ENCODE assay signal across 26 mouse cellular contexts in the genomic region with DNA sequence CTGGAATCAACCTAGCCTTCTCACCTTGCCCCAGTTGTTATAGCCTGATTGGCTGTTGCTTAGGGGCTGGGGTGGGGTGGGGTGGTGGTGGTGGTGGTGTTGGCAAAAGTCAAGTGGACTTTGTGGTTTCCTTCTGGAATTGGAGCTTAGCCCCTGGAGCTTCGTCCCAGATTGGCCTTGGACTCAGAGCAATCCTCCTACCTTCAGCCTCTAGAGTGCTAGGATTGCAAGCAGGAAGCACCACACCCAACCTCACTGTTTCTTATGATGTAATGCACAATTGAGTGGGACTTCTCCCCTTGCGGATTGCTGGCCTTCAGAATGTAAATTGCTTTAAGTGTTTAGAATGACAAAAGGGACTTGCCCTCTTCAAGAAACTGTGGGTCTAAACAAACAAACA. TPM values are rescaled to one million over a fixed set of nuclear protein-coding genes. Genes with fewer than 3 reads are reported as not detected.
DNase-seq lines count a peak whose midpoint lies in the region; ATAC-seq and TF ChIP-seq lines count a peak whose summit lies in the region.
"Had no signal": no experiment of that assay in that cellular context is flagged by ENCODE, and none has a peak within 500 bp of the region (broad histone marks: within the 10 kb centered on the region; RNA-seq: fewer than 3 reads in every experiment).

No protein-coding gene starts in this region.

- H3K27ac ChIP-seq in liver, adult 2 months (replicated peaks; ENCODE audit: insufficient read depth, low read depth, low read length), result no peak overlapping the region
- no peak overlapping the region for H3K27ac ChIP-seq in liver, embryonic 11.5 days (ENCODE audit: low read depth, low read length)
- H3K27ac ChIP-seq in ES-Bruce4 (ENCODE audit: insufficient read depth, low read length), result peak overlapping the region; percentile 78
- peak overlapping the region; percentile 54; the same call in 1 of the 2 replicates for H3K27ac ChIP-seq in intestine, embryonic 16.5 days (ENCODE audit: low read length)
- H3K27ac ChIP-seq in small intestine, adult 2 months (ENCODE audit: insufficient read depth, low read depth, low read length), result peak overlapping the region; percentile 87
- H3K27ac ChIP-seq in hindbrain, embryonic 12.5 days, result no peak overlapping the region
- H3K27ac ChIP-seq: embryonic facial prominence, embryonic 10.5 days; embryonic facial prominence, embryonic 13.5 days; forebrain, embryonic 12.5 days; heart, adult 2 months; hindbrain, embryonic 13.5 days had no signal

- no peak overlapping the region for H3K4me3 ChIP-seq in liver, adult 2 months (ENCODE audit: insufficient read depth, low read depth, low read length)
- no peak overlapping the region for H3K4me3 ChIP-seq in liver, embryonic 11.5 days (ENCODE audit: low read depth, low read length)
- no peak overlapping the region for H3K4me3 ChIP-seq in ES-Bruce4 (ENCODE audit: low read depth, low read length)
- H3K4me3 ChIP-seq in intestine, embryonic 16.5 days (ENCODE audit: low read length), result no peak overlapping the region
- H3K4me3 ChIP-seq in small intestine, adult 2 months (ENCODE audit: low read depth, low read length), result no peak overlapping the region
- no peak overlapping the region for H3K4me3 ChIP-seq in hindbrain, embryonic 12.5 days
- H3K4me3 ChIP-seq: embryonic facial prominence, embryonic 10.5 days; embryonic facial prominence, embryonic 13.5 days; erythroblast, embryonic 14.5 days; forebrain, embryonic 12.5 days; heart, adult 2 months; hindbrain, embryonic 13.5 days had no signal

- no peaks in the 10 kb centered on the region for H3K4me1 ChIP-seq in liver, adult 2 months (ENCODE audit: control insufficient read depth, insufficient read depth, low read length)
- no peaks in the 10 kb centered on the region for H3K4me1 ChIP-seq in liver, embryonic 11.5 days (replicated peaks; ENCODE audit: control insufficient read depth, insufficient read depth, low read length)
- H3K4me1 ChIP-seq in ES-Bruce4 (ENCODE audit: control insufficient read depth, insufficient read depth, low read length), result no peaks in the 10 kb centered on the region
- no peaks in the 10 kb centered on the region for H3K4me1 ChIP-seq in intestine, embryonic 16.5 days (ENCODE audit: control insufficient read depth, insufficient read depth, low read length)
- peaks cover 19% of the 10 kb centered on the region; the same call in 1 of the 2 replicates for H3K4me1 ChIP-seq in small intestine, adult 2 months (ENCODE audit: control insufficient read depth, insufficient read depth, insufficient read length, low read length)
- H3K4me1 ChIP-seq in hindbrain, embryonic 12.5 days, result no peaks in the 10 kb centered on the region
- H3K4me1 ChIP-seq: embryonic facial prominence, embryonic 10.5 days; embryonic facial prominence, embryonic 13.5 days; forebrain, embryonic 12.5 days; hindbrain, embryonic 13.5 days had no signal

- H3K36me3 ChIP-seq in liver, adult 2 months (ENCODE audit: control insufficient read depth, insufficient read depth, low read length), result no peaks in the 10 kb centered on the region
- no peaks in the 10 kb centered on the region for H3K36me3 ChIP-seq in liver, embryonic 11.5 days (ENCODE audit: control insufficient read depth, insufficient read depth, low read length)
- H3K36me3 ChIP-seq in ES-Bruce4 (ENCODE audit: control insufficient read depth, insufficient read depth, low read length, poor library complexity, severe bottlenecking), result no peaks in the 10 kb centered on the region
- H3K36me3 ChIP-seq in intestine, embryonic 16.5 days (ENCODE audit: control insufficient read depth, insufficient read depth, low read length), result no peaks in the 10 kb centered on the region
- H3K36me3 ChIP-seq in small intestine, adult 2 months (ENCODE audit: control insufficient read depth, insufficient read depth, low read length), result peaks cover 4% of the 10 kb centered on the region; the same call in 1 of the 2 replicates
- H3K36me3 ChIP-seq in hindbrain, embryonic 12.5 days, result no peaks in the 10 kb centered on the region
- H3K36me3 ChIP-seq: embryonic facial prominence, embryonic 10.5 days; embryonic facial prominence, embryonic 13.5 days; forebrain, embryonic 12.5 days; hindbrain, embryonic 13.5 days had no signal

- ATAC-seq in liver, embryonic 11.5 days (replicated peaks; ENCODE audit: low FRiP score), result no peak
- ATAC-seq in intestine, embryonic 16.5 days, result peak; percentile 89
- ATAC-seq in hindbrain, embryonic 12.5 days (ENCODE audit: low FRiP score), result no peak
- ATAC-seq: forebrain, embryonic 16.5 days; hindbrain, embryonic 16.5 days had no signal

- no peak for TF ChIP-seq POLR2A in liver, adult 2 months (IDR thresholded peaks at IDR 0.05; ENCODE audit: extremely low read depth, insufficient read depth, low read length)
- TF ChIP-seq POLR2A in ES-Bruce4 (IDR thresholded peaks at IDR 0.05; ENCODE audit: insufficient read depth, low read length), result no peak
- no peak for TF ChIP-seq POLR2A in small intestine, adult 2 months (IDR thresholded peaks at IDR 0.05; ENCODE audit: low read depth, low read length)

- peak; percentile 37 for DNase-seq in liver, adult 2 months (ENCODE audit: extremely low read depth, low read depth, low spot score)
- DNase-seq in liver, embryonic 11.5 days (ENCODE audit: low spot score), result no peak
- no peak for DNase-seq in layer of hippocampus, postnatal 36 days
- no peak for DNase-seq in urinary bladder, postnatal 4 days (ENCODE audit: low spot score in 2 of 2)
- DNase-seq: adrenal gland, adult 2 months; adrenal gland, postnatal 14 days; cerebellum, adult 11 months; cerebellum, adult 8-10 months; cerebellum, postnatal 10 days; cerebellum, postnatal 36 days; embryo, embryonic 11 days; gastrocnemius, postnatal 10 days; gastrocnemius, postnatal 36 days; heart, adult 2 months had no signal

- TF ChIP-seq EP300 in ES-Bruce4 (IDR thresholded peaks at IDR 0.05; ENCODE audit: insufficient read depth, low read depth, low read length), result peak; percentile 70; the same call in 1 of the 2 replicates

- H3K27me3 ChIP-seq in liver, adult 2 months (ENCODE audit: control insufficient read depth, insufficient read depth, low read length), result no peaks in the 10 kb centered on the region
- no peaks in the 10 kb centered on the region for H3K27me3 ChIP-seq in liver, embryonic 11.5 days (replicated peaks; ENCODE audit: control insufficient read depth, insufficient read depth, low read length)
- no peaks in the 10 kb centered on the region for H3K27me3 ChIP-seq in ES-Bruce4 (ENCODE audit: control insufficient read depth, insufficient read depth, low read length, poor library complexity, severe bottlenecking)
- no peaks in the 10 kb centered on the region for H3K27me3 ChIP-seq in intestine, embryonic 16.5 days (replicated peaks; ENCODE audit: control insufficient read depth, insufficient read depth, low read length)
- no peaks in the 10 kb centered on the region for H3K27me3 ChIP-seq in small intestine, adult 2 months (ENCODE audit: control insufficient read depth, insufficient read depth, low read length)
- H3K27me3 ChIP-seq in hindbrain, embryonic 12.5 days, result no peaks in the 10 kb centered on the region
- H3K27me3 ChIP-seq: embryonic facial prominence, embryonic 13.5 days; forebrain, embryonic 12.5 days; hindbrain, embryonic 13.5 days had no signal

- TF ChIP-seq CTCF in liver, adult 2 months (IDR thresholded peaks at IDR 0.05; ENCODE audit: low read depth, low read length), result no peak
- no peak for TF ChIP-seq CTCF in ES-Bruce4 (IDR thresholded peaks at IDR 0.05; ENCODE audit: low read depth, low read length)
- no peak for TF ChIP-seq CTCF in small intestine, adult 2 months (IDR thresholded peaks at IDR 0.05; ENCODE audit: extremely low read depth, insufficient read length, insufficient replicate concordance, low read depth, low read length)

- H3K9me3 ChIP-seq in liver, embryonic 11.5 days (ENCODE audit: control insufficient read depth, low read length), result peaks cover 3% of the 10 kb centered on the region; the same call in 1 of the 2 replicates
- H3K9me3 ChIP-seq in ES-Bruce4 (replicated peaks; ENCODE audit: control insufficient read depth, insufficient read depth, low read length, poor library complexity, severe bottlenecking), result peaks cover 23% of the 10 kb centered on the region
- H3K9me3 ChIP-seq in intestine, embryonic 16.5 days (ENCODE audit: control insufficient read depth, low read length), result no peaks in the 10 kb centered on the region
- peaks cover 12% of the 10 kb centered on the region; the same call in 1 of the 2 replicates for H3K9me3 ChIP-seq in hindbrain, embryonic 12.5 days (replicated peaks)

- no peak overlapping the region for H3K9ac ChIP-seq in liver, adult 2 months (ENCODE audit: low read depth, low read length)
- no peak overlapping the region for H3K9ac ChIP-seq in liver, embryonic 11.5 days (ENCODE audit: low read depth, low read length)
- no peak overlapping the region for H3K9ac ChIP-seq in ES-Bruce4 (ENCODE audit: low read depth, poor library complexity, severe bottlenecking)
- H3K9ac ChIP-seq in intestine, embryonic 16.5 days (ENCODE audit: low read depth, low read length), result no peak overlapping the region
- no peak overlapping the region for H3K9ac ChIP-seq in hindbrain, embryonic 12.5 days
- H3K9ac ChIP-seq: embryonic facial prominence, embryonic 13.5 days; forebrain, embryonic 12.5 days; hindbrain, embryonic 13.5 days had no signal

- no peaks in the 10 kb centered on the region for H3K79me2 ChIP-seq in liver, adult 2 months (ENCODE audit: control insufficient read depth, insufficient read depth, low read length)

- WGBS in liver, adult 2 months, result 51% methylated on average over 2 of the region's 2 CpGs
- WGBS in liver, embryonic 11.5 days, result 56% methylated on average over 2 of the region's 2 CpGs
- 39% methylated on average over 2 of the region's 2 CpGs for WGBS in intestine, embryonic 16.5 days
- 16% methylated on average over 2 of the region's 2 CpGs for WGBS in small intestine, adult 2 months
- WGBS in hindbrain, embryonic 12.5 days, result 69% methylated on average over 2 of the region's 2 CpGs

- H3K4me2 ChIP-seq in liver, embryonic 11.5 days, result no peak overlapping the region
- no peak overlapping the region for H3K4me2 ChIP-seq in intestine, embryonic 16.5 days (ENCODE audit: low read depth, low read length)
- H3K4me2 ChIP-seq in hindbrain, embryonic 12.5 days (replicated peaks), result no peak overlapping the region
- H3K4me2 ChIP-seq: embryonic facial prominence, embryonic 13.5 days; forebrain, embryonic 12.5 days; heart, embryonic 11.5 days; hindbrain, embryonic 13.5 days had no signal

RNA-seq across cellular contexts. Expression of a gene that starts 24.3 kb away (rescaled TPM):
- total RNA-seq in liver, adult 2 months (2014; rRNA removed), result 20.6 and 20.9 TPM in 2 replicates
- polyA plus RNA-seq in liver, adult 2 months (2012; rRNA removed), result 6.0 and 8.1 TPM in 2 replicates
- polyA plus RNA-seq in liver, embryonic 11.5 days (2014; fragmentation: Nextera tagmentation; extraction: Ambion mirVana), result 22.2 and 22.7 TPM in 2 replicates
- 151 and 158 TPM in 2 replicates for polyA plus RNA-seq in ES-Bruce4 (2011; ENCODE audit: insufficient read depth, insufficient read length, low read depth, missing spikeins)
- 26.8 and 29.5 TPM in 2 replicates for polyA plus RNA-seq in intestine, embryonic 16.5 days (2015; fragmentation: Nextera tagmentation; extraction: Ambion mirVana)
- polyA plus RNA-seq in small intestine, adult 2 months (2012; rRNA removed), result 8.3 and 17.9 TPM in 2 replicates
- 10 to 100 TPM; 19.8 to 23.6 TPM for total RNA-seq in layer of hippocampus, postnatal 36 days (2021)
- polyA plus RNA-seq in hindbrain, embryonic 12.5 days (2016; fragmentation: Nextera tagmentation; extraction: Ambion mirVana), result 14.8 and 16.2 TPM in 2 replicates

Comparison
In these comparisons a context has a peak if more than half of its experiments do, and no peak if none do; other contexts are left out.
1. H3K27ac ChIP-seq: peak in ES-Bruce4 (single experiment), intestine, embryonic 16.5 days (single experiment) and small intestine, adult 2 months (single experiment); none in liver, adult 2 months (single experiment), liver, embryonic 11.5 days (single experiment) and hindbrain, embryonic 12.5 days (single experiment).